17 mouse cellular contexts compared by ENCODE assay signal in genomic region chr15:80753351-80753750, GRCm38 (mm10). TPM values are rescaled to one million over a fixed set of nuclear protein-coding genes. Genes with fewer than 3 reads are reported as not detected.
DNase-seq lines count a peak whose midpoint lies in the region; ATAC-seq and TF ChIP-seq lines count a peak whose summit lies in the region.
"Had no signal": no experiment of that assay in that cellular context is flagged by ENCODE, and none has a peak within 500 bp of the region (broad histone marks: within the 10 kb centered on the region; RNA-seq: fewer than 3 reads in every experiment).

No protein-coding gene starts in this region.

- DNase-seq in gastrocnemius, postnatal 25 days = peak; percentile 23
- no peak for DNase-seq in gastrocnemius, postnatal 4 days (ENCODE audit: low spot score in 2 of 2)
- peak; percentile 12 to 16 for DNase-seq in kidney, adult 8-10 months
- no peak for DNase-seq in kidney, adult 9 months
- peak; percentile 13 to 23 for DNase-seq in right cerebral cortex, adult 2 months (ENCODE audit: low spot score in 2 of 2)
- no peak for DNase-seq in right cerebral cortex, postnatal 25 days
- no peak for DNase-seq in stomach, postnatal 0 days (ENCODE audit: low spot score)
- DNase-seq: cerebellum, postnatal 36 days; heart, postnatal 14 days; liver, postnatal 0 days; right cerebral cortex, postnatal 4 days; thymus, adult 18-20 months had no signal

- H3K4me1 ChIP-seq in stomach, postnatal 0 days (replicated peaks; ENCODE audit: control insufficient read depth, insufficient read depth) = no peaks in the 10 kb centered on the region
- H3K4me1 ChIP-seq: embryonic facial prominence, embryonic 10.5 days; limb, embryonic 13.5 days had no signal

- TF ChIP-seq CTCF in stomach, postnatal 0 days (IDR thresholded peaks at IDR 0.05; ENCODE audit: low read depth) = no peak

- no peak overlapping the region for H3K4me3 ChIP-seq in stomach, postnatal 0 days (ENCODE audit: low read depth, low read length)
- H3K4me3 ChIP-seq: embryonic facial prominence, embryonic 10.5 days; erythroblast, embryonic 14.5 days; limb, embryonic 13.5 days had no signal

- TF ChIP-seq EP300 in stomach, postnatal 0 days (optimal IDR thresholded peaks at IDR 0.05) = no peak

- H3K4me2 ChIP-seq in stomach, postnatal 0 days (replicated peaks; ENCODE audit: low read depth) = no peak overlapping the region
- H3K4me2 ChIP-seq: limb, embryonic 13.5 days had no signal

- H3K27ac ChIP-seq in stomach, postnatal 0 days (replicated peaks) = no peak overlapping the region
- H3K27ac ChIP-seq: embryonic facial prominence, embryonic 10.5 days; limb, embryonic 13.5 days had no signal

- H3K36me3 ChIP-seq in stomach, postnatal 0 days (ENCODE audit: control insufficient read depth, insufficient read depth, low read length) = no peaks in the 10 kb centered on the region
- H3K36me3 ChIP-seq: embryonic facial prominence, embryonic 10.5 days had no signal

- WGBS in stomach, postnatal 0 days = 74% methylated on average over 6 of the region's 6 CpGs

- no peaks in the 10 kb centered on the region for H3K27me3 ChIP-seq in stomach, postnatal 0 days (ENCODE audit: control insufficient read depth, insufficient read depth, low read length)
- H3K27me3 ChIP-seq: limb, embryonic 13.5 days had no signal

- no peak for ATAC-seq in stomach, postnatal 0 days (ENCODE audit: low FRiP score, low TSS enrichment)
- ATAC-seq: inflammation-experienced regulatory T-cells, adult 6 months; liver, postnatal 0 days had no signal

- no peak overlapping the region for H3K9ac ChIP-seq in stomach, postnatal 0 days (ENCODE audit: low read length)
- H3K9ac ChIP-seq: limb, embryonic 13.5 days; liver, postnatal 0 days had no signal

- no peaks in the 10 kb centered on the region for H3K9me3 ChIP-seq in stomach, postnatal 0 days (ENCODE audit: control insufficient read depth, low read length)
- H3K9me3 ChIP-seq: embryonic facial prominence, embryonic 10.5 days; G1E; limb, embryonic 13.5 days had no signal

RNA-seq across cellular contexts. Expression of gene Tnrc6b, which starts 42.2 kb away (rescaled TPM):
- total RNA-seq in gastrocnemius, postnatal 25 days (2021) = 10 to 100 TPM; 43.2 to 43.7 TPM
- 10 to 100 TPM; 80.8 to 81.1 TPM for total RNA-seq in gastrocnemius, postnatal 4 days (2021)
- 8.5 and 9.4 TPM in 2 replicates for polyA plus RNA-seq in stomach, postnatal 0 days (2015; fragmentation: Nextera tagmentation; extraction: Ambion mirVana)

Comparison
In these comparisons a context has a peak if more than half of its experiments do, and no peak if none do; other contexts are left out.
1. DNase-seq: peak in gastrocnemius, postnatal 25 days (single experiment), kidney, adult 8-10 months (2 of 2) and right cerebral cortex, adult 2 months (2 of 2); none in gastrocnemius, postnatal 4 days (0 of 2), kidney, adult 9 months (single experiment), right cerebral cortex, postnatal 25 days (single experiment) and stomach, postnatal 0 days (single experiment).